Mouse (Mus musculus) brain, embryonic 18.5 days (tissue): ENCODE data around the gene Gm29106.
"Not testable (repeated sequence)": the region's sequence is repeated elsewhere in the genome, so short reads cannot be mapped to it uniquely, and the experiment has no call there.

Experiments used
- DNase-seq: peaks from one replicate; pipeline ENCODE4 v3.0.0-alpha.2; 2012; ENCODE audit warnings: low read depth, low spot score

Gene Gm29106

DNA sequence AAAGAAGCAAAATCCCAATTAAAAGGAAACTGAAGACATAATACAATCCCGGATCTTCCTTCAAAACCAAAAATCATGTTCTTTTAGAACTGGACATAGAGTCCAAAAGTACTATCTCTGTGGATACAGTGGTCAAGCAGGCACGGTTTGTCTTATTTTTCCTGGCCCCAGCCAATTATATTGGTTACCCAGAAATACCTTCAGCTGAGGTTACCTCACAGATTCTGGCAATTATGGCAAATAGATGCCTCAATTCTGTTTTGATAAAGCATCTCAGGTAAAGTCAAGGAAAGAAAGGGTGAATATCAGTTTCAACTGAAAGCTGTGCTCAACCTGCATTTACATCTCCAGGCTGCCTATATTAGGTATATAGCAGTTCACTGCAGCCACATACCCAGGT lies at the start of gene Gm29106:
Gene Gm29106, plus strand, starts transcription at position 301 of the 400 bp plus-strand sequence.
- DNase-seq = not testable (repeated sequence)

DNA sequence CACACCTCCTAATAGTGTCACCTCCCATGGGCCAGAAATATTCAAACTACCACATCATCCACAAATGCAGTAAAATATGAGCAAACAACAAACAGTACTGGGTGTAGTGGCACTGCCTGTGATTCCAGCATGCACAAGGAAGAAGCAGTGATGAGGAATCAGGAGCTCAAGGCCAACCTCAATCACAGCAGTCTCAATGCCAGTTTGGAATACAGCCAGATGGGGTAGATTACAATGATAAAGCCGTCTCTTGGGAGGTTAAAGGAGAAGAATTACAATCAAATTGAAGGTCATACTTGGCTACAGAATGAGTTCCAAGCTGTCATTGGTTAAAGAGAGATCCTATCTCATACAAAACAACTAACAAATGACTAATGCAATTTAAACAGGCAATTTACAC lies 52.2 kb downstream of the Gm29106 start:
- no peak for DNase-seq

DNA sequence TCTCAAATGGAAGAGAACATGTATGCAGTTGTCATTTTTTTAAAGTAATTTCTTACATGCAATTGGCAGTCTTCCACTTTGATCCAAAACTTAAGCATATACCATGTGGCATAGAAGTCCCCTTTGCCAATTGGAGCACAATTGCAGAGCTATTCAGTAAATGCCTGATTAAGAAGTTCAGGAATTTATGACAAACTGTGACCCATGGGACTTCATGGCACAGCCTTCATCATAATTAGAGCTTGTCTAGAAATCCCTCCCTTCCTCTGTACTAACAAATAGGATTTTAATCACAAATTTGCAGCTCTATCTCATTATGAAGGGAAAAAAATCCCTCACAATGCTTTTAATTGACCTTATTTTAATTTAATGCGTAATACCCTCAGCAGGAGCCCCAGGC lies 59.7 kb downstream of the Gm29106 start:
- DNase-seq = no peak
